ENCODE assay signal across 24 mouse cellular contexts in genomic region chr16:92975090-92975489, GRCm38 (mm10).
A peak's percentile ranks its signal among the peaks of the same experiment; 100 is the strongest.
DNase-seq lines count a peak whose midpoint lies in the region; ATAC-seq and TF ChIP-seq lines count a peak whose summit lies in the region.
"Had no signal": no experiment of that assay in that cellular context is flagged by ENCODE, and none has a peak within 500 bp of the region (broad histone marks: within the 10 kb centered on the region; RNA-seq: fewer than 3 reads in every experiment).

No protein-coding gene starts in this region.

- no peak overlapping the region for H3ac ChIP-seq in myocyte (ENCODE audit: control insufficient read depth, insufficient read length)

- H3K4me1 ChIP-seq in hindbrain, postnatal 0 days (ENCODE audit: insufficient read depth, low read length): no peaks in the 10 kb centered on the region
- no peaks in the 10 kb centered on the region for H3K4me1 ChIP-seq in hindbrain, embryonic 12.5 days
- H3K4me1 ChIP-seq: embryonic facial prominence, embryonic 15.5 days; forebrain, embryonic 10.5 days; liver, embryonic 15.5 days; neural tube, embryonic 12.5 days had no signal

- no peaks in the 10 kb centered on the region for H3K36me3 ChIP-seq in hindbrain, postnatal 0 days (ENCODE audit: insufficient read depth, low read length)
- no peaks in the 10 kb centered on the region for H3K36me3 ChIP-seq in hindbrain, embryonic 12.5 days
- H3K36me3 ChIP-seq in myocyte (ENCODE audit: control insufficient read depth, insufficient read depth): no peaks in the 10 kb centered on the region
- H3K36me3 ChIP-seq: embryonic facial prominence, embryonic 15.5 days; forebrain, embryonic 10.5 days; liver, embryonic 15.5 days; neural tube, embryonic 12.5 days had no signal

- WGBS in hindbrain, postnatal 0 days: 77% methylated on average over 8 of the region's 8 CpGs
- WGBS in hindbrain, embryonic 12.5 days: 86% methylated on average over 8 of the region's 8 CpGs

- no peaks in the 10 kb centered on the region for H3K79me2 ChIP-seq in myocyte (ENCODE audit: control insufficient read depth, insufficient read depth)

- DNase-seq in hindbrain, postnatal 0 days (ENCODE audit: low spot score): peak; percentile 25
- peak; percentile 92 to 96 for DNase-seq in cerebellum, adult 18-20 months
- peak; percentile 91 to 93 for DNase-seq in cerebellum, postnatal 36 days
- no peak for DNase-seq in ovary, adult 18-20 months (ENCODE audit: low spot score)
- no peak for DNase-seq in frontal cortex, adult 2 months (ENCODE audit: extremely low spot score in 1 of 2, low spot score in 1 of 2)
- no peak for DNase-seq in heart, postnatal 4 days
- DNase-seq: adrenal gland, postnatal 10 days; embryo, embryonic 11 days; right cerebral cortex, postnatal 25 days; thymus, postnatal 25 days had no signal

- no peak overlapping the region for H3K9ac ChIP-seq in hindbrain, postnatal 0 days (replicated peaks; ENCODE audit: low read length)
- H3K9ac ChIP-seq in hindbrain, embryonic 12.5 days: no peak overlapping the region
- H3K9ac ChIP-seq: embryonic facial prominence, embryonic 15.5 days; hindbrain, embryonic 14.5 days; liver, embryonic 15.5 days; neural tube, embryonic 12.5 days had no signal

- no peak for ATAC-seq in hindbrain, postnatal 0 days
- no peak for ATAC-seq in hindbrain, embryonic 12.5 days (ENCODE audit: low FRiP score)
- ATAC-seq: intestine, embryonic 16.5 days; lung, postnatal 0 days; midbrain, embryonic 16.5 days had no signal

- no peak for TF ChIP-seq POLR2A in myocyte (IDR thresholded peaks at IDR 0.05; ENCODE audit: insufficient read length, low read depth)

- no peaks in the 10 kb centered on the region for H3K27me3 ChIP-seq in hindbrain, postnatal 0 days (ENCODE audit: insufficient read depth, low read length)
- no peaks in the 10 kb centered on the region for H3K27me3 ChIP-seq in hindbrain, embryonic 12.5 days
- H3K27me3 ChIP-seq in myocyte (ENCODE audit: control insufficient read depth, insufficient read depth, insufficient read length): no peaks in the 10 kb centered on the region
- H3K27me3 ChIP-seq: embryonic facial prominence, embryonic 15.5 days; liver, embryonic 15.5 days; neural tube, embryonic 12.5 days had no signal

- H3K4me2 ChIP-seq in hindbrain, postnatal 0 days (ENCODE audit: low read depth, low read length): no peak overlapping the region
- no peak overlapping the region for H3K4me2 ChIP-seq in hindbrain, embryonic 12.5 days (replicated peaks)
- H3K4me2 ChIP-seq in myocyte (ENCODE audit: low read depth): no peak overlapping the region
- H3K4me2 ChIP-seq: embryonic facial prominence, embryonic 15.5 days; hindbrain, embryonic 14.5 days; liver, embryonic 15.5 days; neural tube, embryonic 12.5 days had no signal

- no peaks in the 10 kb centered on the region for H3K9me3 ChIP-seq in hindbrain, postnatal 0 days (ENCODE audit: low read length)
- H3K9me3 ChIP-seq in hindbrain, embryonic 12.5 days (replicated peaks): no peaks in the 10 kb centered on the region
- H3K9me3 ChIP-seq: embryonic facial prominence, embryonic 15.5 days; forebrain, embryonic 10.5 days; liver, embryonic 15.5 days; neural tube, embryonic 12.5 days had no signal

- no peak overlapping the region for H3K4me3 ChIP-seq in hindbrain, postnatal 0 days (ENCODE audit: low read length)
- H3K4me3 ChIP-seq in hindbrain, embryonic 12.5 days: no peak overlapping the region
- H3K4me3 ChIP-seq in myocyte: no peak overlapping the region
- H3K4me3 ChIP-seq: embryonic facial prominence, embryonic 15.5 days; forebrain, embryonic 10.5 days; heart, adult 2 months; liver, embryonic 15.5 days; megakaryocyte, embryonic 14.5 days; neural tube, embryonic 12.5 days had no signal

- H3K27ac ChIP-seq in hindbrain, postnatal 0 days: no peak overlapping the region
- H3K27ac ChIP-seq in hindbrain, embryonic 12.5 days: no peak overlapping the region
- H3K27ac ChIP-seq: embryonic facial prominence, embryonic 15.5 days; forebrain, embryonic 10.5 days; heart, adult 2 months; hindbrain, embryonic 14.5 days; kidney, postnatal 0 days; liver, embryonic 15.5 days; neural tube, embryonic 12.5 days; stomach, postnatal 0 days had no signal

- TF ChIP-seq CTCF in hindbrain, postnatal 0 days (IDR thresholded peaks at IDR 0.05; ENCODE audit: low read depth): no peak

TF ChIP-seq in myocyte, 11 proteins besides CTCF, POLR2A, EP300 and RAD21:
- peak; percentile 91 for TF ChIP-seq TCF3 (IDR thresholded peaks at IDR 0.05; ENCODE audit: insufficient read length, low read depth)
- peak; percentile 88 to 99 (median 98) for TF ChIP-seq MYOD1 (IDR thresholded peaks at IDR 0.05; ENCODE audit: control insufficient read depth in 1 of 3, insufficient read length in 2 of 3, low read depth in 2 of 3)
- peak; percentile 98 for TF ChIP-seq TCF12 (IDR thresholded peaks at IDR 0.05; ENCODE audit: insufficient read depth, poor library complexity, severe bottlenecking)
- TF ChIP-seq E2F4 (IDR thresholded peaks at IDR 0.05; ENCODE audit: insufficient read depth): no peak
- TF ChIP-seq MYOG (IDR thresholded peaks at IDR 0.05; ENCODE audit: control insufficient read depth in 1 of 3, insufficient read depth in 1 of 3, insufficient read length in 2 of 3, low read depth in 2 of 3): peak; percentile 88 to 100 (median 97)
- peak; percentile 41; the same call in 1 of the 2 replicates for TF ChIP-seq CEBPB (IDR thresholded peaks at IDR 0.05; ENCODE audit: insufficient read depth, poor library complexity, severe bottlenecking)
- TF ChIP-seq MAX (IDR thresholded peaks at IDR 0.05; ENCODE audit: low read depth): no peak
- no peak for TF ChIP-seq REST (IDR thresholded peaks at IDR 0.05; ENCODE audit: insufficient read depth, insufficient read length)

Comparison
In these comparisons a context has a peak if more than half of its experiments do, and no peak if none do; other contexts are left out.
1. DNase-seq: peak in hindbrain, postnatal 0 days (single experiment), cerebellum, adult 18-20 months (2 of 2) and cerebellum, postnatal 36 days (2 of 2); none in ovary, adult 18-20 months (single experiment), frontal cortex, adult 2 months (0 of 2) and heart, postnatal 4 days (single experiment).